Mouse (Mus musculus) layer of hippocampus, adult 11-12 months (tissue): ENCODE results near the gene Arhgef2.

Source experiments
- DNase-seq: peaks from one replicate; pipeline ENCODE4 v3.0.0; 2022; ENCODE audit warnings: low spot score

The Arhgef2 gene

GRCm38 (mm10) chr3:88684236-88684979, 78.6 kb downstream of the Arhgef2 start:
- no peak for DNase-seq

DNA sequence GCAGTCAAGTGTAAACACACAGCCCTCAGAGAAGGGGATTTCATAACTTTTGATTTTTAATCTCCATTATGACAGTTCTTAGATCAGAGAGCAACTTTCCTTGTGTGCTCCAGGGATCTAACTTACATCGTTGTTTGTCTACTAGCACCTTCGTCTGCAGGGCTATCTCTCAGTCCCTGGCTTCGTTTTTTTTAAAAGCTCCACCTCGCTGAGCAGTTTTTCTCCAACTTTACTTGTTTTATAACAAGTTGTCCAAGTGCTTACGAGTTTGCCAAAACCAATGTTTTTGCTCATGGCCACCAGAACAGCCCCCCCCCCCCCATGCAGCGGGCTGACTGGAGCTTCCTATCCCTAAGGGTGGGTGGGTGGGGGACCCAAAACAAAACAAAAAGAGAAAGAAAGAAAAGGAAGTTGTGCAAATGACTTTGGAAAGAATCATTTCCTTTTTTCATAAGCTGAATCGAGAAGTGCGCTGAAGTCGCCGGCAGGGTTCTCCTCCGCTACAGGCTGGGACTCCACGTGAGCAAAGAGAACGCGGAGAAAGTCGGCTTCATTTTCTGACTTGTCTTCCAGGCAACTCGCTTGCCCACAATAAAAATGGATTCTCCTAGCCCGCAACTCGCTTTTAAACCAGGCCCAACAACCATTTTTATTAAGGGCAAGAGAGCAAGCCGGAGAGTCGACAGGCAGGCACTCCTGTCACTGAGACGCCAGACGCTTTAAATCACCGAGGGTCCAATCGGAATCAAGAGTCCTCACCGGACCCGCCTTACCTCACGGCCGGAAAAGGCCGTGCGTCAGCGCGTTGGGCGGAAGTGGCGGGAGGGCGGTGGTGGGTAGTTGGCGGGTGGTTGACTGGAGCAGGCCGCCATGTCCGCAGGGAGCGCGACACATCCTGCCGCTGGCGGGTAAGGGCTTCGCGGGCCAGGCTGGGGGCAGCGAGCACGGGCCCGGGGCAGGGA, 79.5 kb downstream of the Arhgef2 start, which contains the start of gene Khdc4:
TSS of gene Khdc4 (plus strand) at position 824 of the 962 bp plus-strand sequence.
- DNase-seq, result peak; percentile 97

GRCm38 (mm10) chr3:88685958-88686451, 80.2 kb downstream of the Arhgef2 start:
- peak; percentile 47 for DNase-seq

DNA sequence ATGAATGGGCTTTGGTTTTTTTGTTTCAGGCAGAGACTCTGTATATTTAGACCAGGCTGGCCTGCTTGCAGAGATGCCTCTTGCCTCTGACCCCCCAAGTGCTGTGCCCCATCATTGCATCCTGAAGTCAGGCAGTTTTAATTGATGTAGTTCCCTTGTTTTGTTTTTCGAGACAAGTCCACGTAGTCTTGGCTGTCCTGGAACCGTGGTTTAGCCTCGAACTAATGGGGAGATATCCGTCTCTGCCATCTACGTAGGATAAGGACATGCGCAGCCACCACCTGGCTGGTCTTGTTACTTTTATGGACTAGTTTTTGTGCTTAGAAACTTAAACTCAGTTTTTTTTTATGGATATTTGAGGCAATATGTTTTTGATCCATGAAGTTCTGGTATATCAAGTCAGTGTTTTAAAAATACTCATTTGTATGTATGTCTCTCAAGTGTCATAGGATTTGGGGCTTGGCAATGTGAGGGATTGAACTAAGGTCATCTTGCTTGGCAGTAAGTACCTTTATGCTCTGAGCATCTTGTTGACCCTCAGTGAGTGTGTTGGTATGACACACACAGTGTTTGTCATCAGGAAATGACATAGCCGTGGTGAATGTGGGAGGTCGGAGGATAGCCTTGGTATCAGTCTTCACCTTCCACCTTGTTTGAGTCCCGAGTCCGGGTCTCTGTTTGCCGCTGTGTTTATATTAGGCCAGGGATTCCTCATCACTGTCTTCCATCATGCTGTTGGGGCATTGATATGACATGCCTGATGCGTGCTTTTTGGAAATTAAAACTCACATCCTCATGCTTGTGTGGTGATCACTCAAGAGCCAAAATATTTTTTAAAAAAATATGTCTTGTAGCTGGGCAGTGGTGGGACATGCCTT, 81.2 kb downstream of the Arhgef2 start:
- DNase-seq, result no peak

DNA sequence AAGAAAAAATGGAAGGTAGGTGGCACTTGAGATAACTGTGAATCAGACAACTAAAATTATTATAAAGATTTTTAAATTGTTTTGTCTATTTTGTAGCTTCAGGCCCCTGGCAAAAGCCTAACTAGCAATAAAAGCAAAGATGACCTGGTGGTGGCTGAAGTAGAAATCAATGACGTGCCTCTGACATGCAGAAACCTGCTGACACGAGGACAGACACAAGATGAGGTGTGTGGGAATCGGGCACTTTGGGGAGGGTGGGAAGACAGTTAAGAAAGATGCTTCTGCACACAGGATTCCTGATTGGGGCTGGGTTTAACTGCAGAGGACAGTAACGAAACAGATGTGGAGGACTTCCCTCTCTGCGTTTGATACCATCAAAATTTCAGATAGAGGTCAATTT, 83.3 kb downstream of the Arhgef2 start:
- no peak for DNase-seq

DNA sequence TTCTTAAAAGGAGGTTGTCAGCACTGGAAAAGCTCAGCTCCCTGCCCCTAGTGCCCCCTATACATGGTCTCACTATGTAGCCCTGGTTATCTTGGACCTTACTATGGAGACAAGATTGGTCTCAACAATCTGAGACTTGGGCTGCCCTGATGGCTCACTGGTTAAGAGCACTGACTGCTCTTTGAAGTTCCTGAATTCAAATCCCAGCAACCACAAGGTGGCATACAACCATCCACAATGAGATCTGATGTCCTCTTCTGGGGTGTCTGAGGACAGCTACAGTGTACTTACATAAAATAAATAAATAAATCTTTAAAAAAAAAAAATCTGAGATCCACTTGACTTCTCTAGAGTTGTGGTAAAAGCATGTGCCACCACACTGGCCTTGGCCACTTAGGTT, 89.8 kb downstream of the Arhgef2 start:
- no peak for DNase-seq
